15 mouse cellular contexts compared by ENCODE assay signal in genomic region chr17:71795521-71796205, GRCm38 (mm10). TPM values are rescaled to one million over a fixed set of nuclear protein-coding genes. Genes with fewer than 3 reads are reported as not detected.
DNase-seq lines count a peak whose midpoint lies in the region; ATAC-seq and TF ChIP-seq lines count a peak whose summit lies in the region.
"Had no signal": no experiment of that assay in that cellular context is flagged by ENCODE, and none has a peak within 500 bp of the region (broad histone marks: within the 10 kb centered on the region; RNA-seq: fewer than 3 reads in every experiment).

No protein-coding gene starts in this region.

- 79% methylated on average over 15 of the region's 15 CpGs for WGBS in forebrain, postnatal 0 days
- 91% methylated on average over 15 of the region's 15 CpGs for WGBS in forebrain, embryonic 10.5 days
- WGBS in heart, embryonic 16.5 days = 65% methylated on average over 15 of the region's 15 CpGs

- H3K4me1 ChIP-seq in forebrain, postnatal 0 days (ENCODE audit: insufficient read depth) = no peaks in the 10 kb centered on the region
- H3K4me1 ChIP-seq in forebrain, embryonic 10.5 days = no peaks in the 10 kb centered on the region
- H3K4me1 ChIP-seq in heart, embryonic 16.5 days (ENCODE audit: control insufficient read depth, insufficient read depth, low read length) = no peaks in the 10 kb centered on the region
- H3K4me1 ChIP-seq: hindbrain, embryonic 10.5 days; megakaryocyte, embryonic 14.5 days had no signal

- H3K9ac ChIP-seq in forebrain, postnatal 0 days = no peak overlapping the region
- H3K9ac ChIP-seq in heart, embryonic 16.5 days (ENCODE audit: low read length) = no peak overlapping the region

- ATAC-seq in forebrain, postnatal 0 days = peak; percentile 38; the same call in 1 of the 2 replicates
- peak; percentile 67; the same call in 1 of the 2 replicates for ATAC-seq in heart, embryonic 16.5 days (replicated peaks; ENCODE audit: extremely low read depth, insufficient read depth, low FRiP score)
- ATAC-seq in activated CD4-positive, CD25-positive, alpha-beta regulatory T cell, adult 4 months = no peak
- ATAC-seq: forebrain, embryonic 14.5 days had no signal

- TF ChIP-seq CTCF in forebrain, postnatal 0 days (IDR thresholded peaks at IDR 0.05; ENCODE audit: low read depth) = no peak

- H3K27me3 ChIP-seq in forebrain, postnatal 0 days (ENCODE audit: insufficient read depth, low read length) = no peaks in the 10 kb centered on the region
- no peaks in the 10 kb centered on the region for H3K27me3 ChIP-seq in forebrain, embryonic 10.5 days (ENCODE audit: poor library complexity, severe bottlenecking)
- no peaks in the 10 kb centered on the region for H3K27me3 ChIP-seq in heart, embryonic 16.5 days (ENCODE audit: control insufficient read depth, insufficient read depth, low read length)
- H3K27me3 ChIP-seq: megakaryocyte, embryonic 14.5 days had no signal

- DNase-seq in forebrain, postnatal 0 days = peak; percentile 45
- no peak for DNase-seq in forebrain, embryonic 10.5 days (ENCODE audit: extremely low spot score, low spot score)
- peak; percentile 11 to 16 for DNase-seq in urinary bladder, adult 18-20 months (ENCODE audit: low spot score in 2 of 2)
- no peak for DNase-seq in urinary bladder, adult 2 months (ENCODE audit: low spot score)
- DNase-seq in layer of hippocampus, postnatal 14 days (ENCODE audit: low spot score in 2 of 2) = no peak
- no peak for DNase-seq in right cerebral cortex, postnatal 25 days
- DNase-seq: kidney, adult 2 months had no signal

- H3K27ac ChIP-seq in forebrain, postnatal 0 days (ENCODE audit: low read depth, low read length) = no peak overlapping the region
- no peak overlapping the region for H3K27ac ChIP-seq in forebrain, embryonic 10.5 days
- H3K27ac ChIP-seq in heart, embryonic 16.5 days (ENCODE audit: low read length) = peak overlapping the region; percentile 46
- H3K27ac ChIP-seq: hindbrain, embryonic 10.5 days; left cerebral cortex, adult 2 months had no signal

- no peak overlapping the region for H3K4me3 ChIP-seq in forebrain, postnatal 0 days (ENCODE audit: low read depth, low read length)
- no peak overlapping the region for H3K4me3 ChIP-seq in forebrain, embryonic 10.5 days
- H3K4me3 ChIP-seq in heart, embryonic 16.5 days (ENCODE audit: low read length) = no peak overlapping the region
- H3K4me3 ChIP-seq: hindbrain, embryonic 10.5 days; left cerebral cortex, adult 2 months; megakaryocyte, embryonic 14.5 days had no signal

- H3K9me3 ChIP-seq in forebrain, postnatal 0 days (ENCODE audit: low read length) = no peaks in the 10 kb centered on the region
- no peaks in the 10 kb centered on the region for H3K9me3 ChIP-seq in forebrain, embryonic 10.5 days
- H3K9me3 ChIP-seq in heart, embryonic 16.5 days (replicated peaks; ENCODE audit: control insufficient read depth, low read length) = no peaks in the 10 kb centered on the region
- H3K9me3 ChIP-seq: hindbrain, embryonic 10.5 days; megakaryocyte, embryonic 14.5 days had no signal

- no peak overlapping the region for H3K4me2 ChIP-seq in forebrain, postnatal 0 days (ENCODE audit: low read depth)
- H3K4me2 ChIP-seq in heart, embryonic 16.5 days (ENCODE audit: low read depth, low read length) = no peak overlapping the region

- peaks cover 12% of the 10 kb centered on the region; the same call in 1 of the 2 replicates for H3K36me3 ChIP-seq in forebrain, postnatal 0 days (ENCODE audit: insufficient read depth)
- H3K36me3 ChIP-seq in forebrain, embryonic 10.5 days (replicated peaks) = peaks cover 80% of the 10 kb centered on the region
- peaks cover 13% of the 10 kb centered on the region for H3K36me3 ChIP-seq in heart, embryonic 16.5 days (ENCODE audit: control insufficient read depth, insufficient read depth)

RNA-seq across cellular contexts. Expression of gene Clip4, which starts 27.4 kb away (rescaled TPM):
- 12.5 and 14.9 TPM in 2 replicates for total RNA-seq in forebrain, postnatal 0 days (2014; rRNA removed)
- polyA plus RNA-seq in forebrain, postnatal 0 days (2015; fragmentation: Nextera tagmentation; extraction: Ambion mirVana) = 7.8 and 11.7 TPM in 2 replicates
- 4.4 and 5.1 TPM in 2 replicates for polyA plus RNA-seq in forebrain, embryonic 10.5 days (2016; fragmentation: Nextera tagmentation; extraction: Ambion mirVana)
- polyA plus RNA-seq in urinary bladder, adult 2 months (2012; rRNA removed) = 17.5 and 18.9 TPM in 2 replicates
- polyA plus RNA-seq in heart, embryonic 16.5 days (2015; fragmentation: Nextera tagmentation; extraction: Ambion mirVana) = 35.8 and 37.2 TPM in 2 replicates
- not detected for polyA plus RNA-seq in activated CD4-positive, CD25-positive, alpha-beta regulatory T cell, adult 4 months (2017; shearing (Covaris generic))
- total RNA-seq in layer of hippocampus, postnatal 14 days (2021) = 10 to 100 TPM; 71.5 to 79.2 TPM

RNA-seq across cellular contexts. Expression of gene Pcare, which starts 43.0 kb away (rescaled TPM):
- not detected in 2 replicates for total RNA-seq in forebrain, postnatal 0 days (2014; rRNA removed)
- 0.03 TPM in 1 of 2 replicates, not detected in the other for polyA plus RNA-seq in forebrain, postnatal 0 days (2015; fragmentation: Nextera tagmentation; extraction: Ambion mirVana)
- not detected in 2 replicates for polyA plus RNA-seq in forebrain, embryonic 10.5 days (2016; fragmentation: Nextera tagmentation; extraction: Ambion mirVana)
- not detected in 2 replicates for polyA plus RNA-seq in urinary bladder, adult 2 months (2012; rRNA removed)
- polyA plus RNA-seq in heart, embryonic 16.5 days (2015; fragmentation: Nextera tagmentation; extraction: Ambion mirVana) = 0.03 TPM in 1 of 2 replicates, not detected in the other
- not detected for polyA plus RNA-seq in activated CD4-positive, CD25-positive, alpha-beta regulatory T cell, adult 4 months (2017; shearing (Covaris generic))
- under 1 TPM; 0.12 to 0.17 TPM for total RNA-seq in layer of hippocampus, postnatal 14 days (2021)
- total RNA-seq: liver, adult 2 months had no signal
- polyA plus RNA-seq: forebrain, embryonic 14.5 days; hindbrain, embryonic 10.5 days; kidney, adult 2 months; liver, adult 2 months; neural tube, embryonic 11.5 days had no signal

Comparison
In these comparisons a context has a peak if more than half of its experiments do, and no peak if none do; other contexts are left out.
1. DNase-seq: peak in forebrain, postnatal 0 days (single experiment) and urinary bladder, adult 18-20 months (2 of 2); none in forebrain, embryonic 10.5 days (single experiment), urinary bladder, adult 2 months (single experiment), layer of hippocampus, postnatal 14 days (0 of 2) and right cerebral cortex, postnatal 25 days (single experiment).